Mouse (Mus musculus) colon, adult 2 months (tissue): ENCODE results near the gene Hnrnpll. TPM values are rescaled to one million over a fixed set of nuclear protein-coding genes. Genes with fewer than 3 reads are reported as not detected.

ENCODE experiments used
- polyA plus RNA-seq: library from polyadenylated mRNA; depleted of rRNA; stranded (reverse); fragments of >200 nt; gene quantifications from 2 replicates; pipeline ENCODE4 v1.2.3, GENCODE M21; 2012; rRNA removed

Gene Hnrnpll
- 15.8 and 17.3 TPM in 2 replicates for polyA plus RNA-seq

DNA sequence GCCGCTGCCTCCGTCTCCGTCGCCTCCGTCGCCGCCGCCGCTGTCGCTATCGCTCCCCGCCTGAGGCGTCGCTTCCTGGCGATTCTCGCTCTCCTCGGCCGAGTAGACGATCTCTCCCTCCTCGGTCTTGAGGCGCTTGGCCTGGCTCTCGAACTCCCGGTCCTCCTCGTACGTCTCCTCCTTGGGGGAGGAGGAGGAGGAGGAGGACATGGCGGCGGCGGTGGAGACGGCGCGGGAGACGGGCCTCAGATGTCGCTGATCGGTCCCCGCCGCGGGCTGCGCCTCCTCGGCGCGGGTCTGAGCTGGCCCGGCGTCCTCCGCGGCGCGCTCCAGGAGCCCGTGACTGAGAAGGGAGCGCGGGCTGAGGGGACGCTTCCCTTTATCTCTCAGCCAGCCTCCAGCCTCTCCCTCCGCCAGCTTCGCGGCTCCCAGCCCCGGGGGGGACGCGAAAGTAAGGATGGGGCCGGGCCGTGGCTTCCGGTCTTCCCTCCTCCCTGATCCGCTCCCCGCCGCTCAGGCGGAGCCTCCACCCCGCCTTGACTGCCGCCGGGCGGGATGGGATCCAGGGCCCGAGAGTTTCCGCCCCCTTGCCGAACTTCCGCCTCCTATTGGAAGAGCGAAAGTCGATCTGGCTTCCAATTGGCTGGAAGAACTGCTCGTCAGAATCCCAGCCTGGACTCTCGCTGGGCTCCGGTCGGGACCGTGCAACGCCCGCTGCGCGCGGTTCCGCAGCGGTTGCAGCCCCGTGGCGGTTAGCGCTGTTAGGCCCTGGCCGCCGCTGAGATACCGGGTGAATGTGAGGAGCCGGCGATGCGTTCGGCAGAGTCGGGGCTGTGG is at the start of gene Hnrnpll:
Gene Hnrnpll (minus strand): TSS at position 552 of the 837 bp plus-strand sequence.

Other genes with a start within 250 kb of the Hnrnpll start
- gene Atl2, start 166.2 kb downstream of the Hnrnpll start, polyA plus RNA-seq, result 12.1 and 13.5 TPM in 2 replicates
- 18.8 and 20.2 TPM in 2 replicates for gene Galm, start 65.1 kb upstream of the Hnrnpll start, polyA plus RNA-seq
- gene Srsf7, start 145.0 kb upstream of the Hnrnpll start, polyA plus RNA-seq, result 23.1 and 24.0 TPM in 2 replicates
- not detected in 2 replicates for gene Ttc39d, start 145.1 kb upstream of the Hnrnpll start, polyA plus RNA-seq
- 0.51 and 1.3 TPM in 2 replicates for gene Gemin6, start 162.1 kb upstream of the Hnrnpll start, polyA plus RNA-seq
- gene Morn2, start 227.9 kb upstream of the Hnrnpll start, polyA plus RNA-seq, result 2.7 and 2.8 TPM in 2 replicates
- 6.4 TPM in 2 replicates for gene Dhx57, start 228.1 kb upstream of the Hnrnpll start, polyA plus RNA-seq
- 0.27 and 1.1 TPM in 2 replicates for gene Arhgef33, start 245.1 kb upstream of the Hnrnpll start, polyA plus RNA-seq